ENCODE assay signal across 9 mouse cellular contexts in genomic region chr2:132111266-132111665, GRCm38 (mm10). TPM values are rescaled to one million over a fixed set of nuclear protein-coding genes. Genes with fewer than 3 reads are reported as not detected.
DNase-seq lines count a peak whose midpoint lies in the region; ATAC-seq and TF ChIP-seq lines count a peak whose summit lies in the region.
"Had no signal": no experiment of that assay in that cellular context is flagged by ENCODE, and none has a peak within 500 bp of the region (broad histone marks: within the 10 kb centered on the region; RNA-seq: fewer than 3 reads in every experiment).

No protein-coding gene starts in this region.

- H3K4me1 ChIP-seq in ES-Bruce4 (ENCODE audit: control insufficient read depth, insufficient read depth, low read length) = no peaks in the 10 kb centered on the region
- H3K4me1 ChIP-seq in forebrain, embryonic 10.5 days = peaks cover 16% of the 10 kb centered on the region
- peaks cover 24% of the 10 kb centered on the region for H3K4me1 ChIP-seq in heart, postnatal 0 days (ENCODE audit: control insufficient read depth, insufficient read depth)
- H3K4me1 ChIP-seq in lung, adult 2 months (ENCODE audit: control insufficient read depth, insufficient read depth, low read length) = peaks cover 36% of the 10 kb centered on the region

- no peaks in the 10 kb centered on the region for H3K27me3 ChIP-seq in ES-Bruce4 (ENCODE audit: control insufficient read depth, insufficient read depth, low read length, poor library complexity, severe bottlenecking)
- H3K27me3 ChIP-seq in forebrain, embryonic 10.5 days (ENCODE audit: poor library complexity, severe bottlenecking) = no peaks in the 10 kb centered on the region
- H3K27me3 ChIP-seq in heart, postnatal 0 days (ENCODE audit: control insufficient read depth, insufficient read depth, low read length) = no peaks in the 10 kb centered on the region
- H3K27me3 ChIP-seq: liver, embryonic 15.5 days had no signal

- no peak overlapping the region for H3K9ac ChIP-seq in ES-Bruce4 (ENCODE audit: low read depth, poor library complexity, severe bottlenecking)
- no peak overlapping the region for H3K9ac ChIP-seq in heart, postnatal 0 days (replicated peaks; ENCODE audit: low read depth, low read length)
- H3K9ac ChIP-seq: liver, embryonic 15.5 days had no signal

- H3K36me3 ChIP-seq in ES-Bruce4 (ENCODE audit: control insufficient read depth, insufficient read depth, low read length, poor library complexity, severe bottlenecking) = no peaks in the 10 kb centered on the region
- H3K36me3 ChIP-seq in forebrain, embryonic 10.5 days (replicated peaks) = peaks cover 7% of the 10 kb centered on the region
- no peaks in the 10 kb centered on the region for H3K36me3 ChIP-seq in heart, postnatal 0 days (replicated peaks; ENCODE audit: control insufficient read depth, insufficient read depth, low read length)
- H3K36me3 ChIP-seq: liver, embryonic 15.5 days had no signal

- TF ChIP-seq EP300 in ES-Bruce4 (IDR thresholded peaks at IDR 0.05; ENCODE audit: insufficient read depth, low read depth, low read length) = no peak
- no peak for TF ChIP-seq EP300 in heart, postnatal 0 days (IDR thresholded peaks at IDR 0.05; ENCODE audit: low read depth)

- peak; percentile 6 for TF ChIP-seq CTCF in ES-Bruce4 (IDR thresholded peaks at IDR 0.05; ENCODE audit: low read depth, low read length)
- peak; percentile 88 for TF ChIP-seq CTCF in heart, postnatal 0 days (IDR thresholded peaks at IDR 0.05; ENCODE audit: low read depth)
- peak; percentile 51 for TF ChIP-seq CTCF in lung, adult 2 months (IDR thresholded peaks at IDR 0.05; ENCODE audit: insufficient read depth, low read length)

- no peaks in the 10 kb centered on the region for H3K9me3 ChIP-seq in ES-Bruce4 (replicated peaks; ENCODE audit: control insufficient read depth, insufficient read depth, low read length, poor library complexity, severe bottlenecking)
- no peaks in the 10 kb centered on the region for H3K9me3 ChIP-seq in forebrain, embryonic 10.5 days
- H3K9me3 ChIP-seq in heart, postnatal 0 days (replicated peaks; ENCODE audit: control insufficient read depth, low read length) = no peaks in the 10 kb centered on the region
- H3K9me3 ChIP-seq: liver, embryonic 15.5 days had no signal

- TF ChIP-seq POLR2A in ES-Bruce4 (IDR thresholded peaks at IDR 0.05; ENCODE audit: insufficient read depth, low read length) = no peak
- TF ChIP-seq POLR2A in lung, adult 2 months (IDR thresholded peaks at IDR 0.05; ENCODE audit: borderline replicate concordance, extremely low read depth, low read depth, low read length) = peak; percentile 71; the same call in 1 of the 2 replicates

- no peak overlapping the region for H3K27ac ChIP-seq in ES-Bruce4 (ENCODE audit: insufficient read depth, low read length)
- H3K27ac ChIP-seq in forebrain, embryonic 10.5 days = no peak overlapping the region
- peak overlapping the region; percentile 36; the same call in 1 of the 2 replicates for H3K27ac ChIP-seq in heart, postnatal 0 days (ENCODE audit: low read depth)
- H3K27ac ChIP-seq: liver, embryonic 15.5 days had no signal

- 58% methylated on average over 9 of the region's 9 CpGs for WGBS in forebrain, embryonic 10.5 days
- 35% methylated on average over 9 of the region's 9 CpGs for WGBS in heart, postnatal 0 days
- 32% methylated on average over 9 of the region's 9 CpGs for WGBS in lung, adult 2 months

- H3K4me3 ChIP-seq in ES-Bruce4 (ENCODE audit: low read depth, low read length) = no peak overlapping the region
- no peak overlapping the region for H3K4me3 ChIP-seq in forebrain, embryonic 10.5 days
- H3K4me3 ChIP-seq in heart, postnatal 0 days (ENCODE audit: low read depth, low read length) = no peak overlapping the region
- peak overlapping the region; percentile 55 for H3K4me3 ChIP-seq in lung, adult 2 months (replicated peaks; ENCODE audit: extremely low read depth, low read depth, low read length)
- H3K4me3 ChIP-seq: liver, embryonic 15.5 days had no signal

- ATAC-seq in heart, postnatal 0 days (ENCODE audit: insufficient read depth, low read depth) = peak; percentile 61

- DNase-seq in brain, adult 2 months (ENCODE audit: low read depth, low spot score) = peak; percentile 93
- DNase-seq in forebrain, embryonic 10.5 days (ENCODE audit: extremely low spot score, low spot score) = peak; percentile 30
- peak; percentile 75 for DNase-seq in heart, postnatal 0 days (ENCODE audit: low spot score)
- peak; percentile 54 to 86 for DNase-seq in layer of hippocampus, adult 18-20 months (ENCODE audit: low spot score in 2 of 2)
- no peak for DNase-seq in lung, adult 2 months
- DNase-seq in ovary, postnatal 14 days (ENCODE audit: low spot score) = peak; percentile 30
- DNase-seq in thymus, postnatal 14 days = peak; percentile 64

- H3K4me2 ChIP-seq in heart, postnatal 0 days (ENCODE audit: low read depth, low read length) = no peak overlapping the region
- H3K4me2 ChIP-seq: liver, embryonic 15.5 days had no signal

RNA-seq across cellular contexts. Expression of gene Slc23a2, which starts 33.6 kb away (rescaled TPM):
- polyA plus RNA-seq in ES-Bruce4 (2011; ENCODE audit: insufficient read depth, insufficient read length, low read depth, missing spikeins) = 15.5 and 20.8 TPM in 2 replicates
- polyA plus RNA-seq in forebrain, embryonic 10.5 days (2016; fragmentation: Nextera tagmentation; extraction: Ambion mirVana) = 10.9 and 12.6 TPM in 2 replicates
- total RNA-seq in heart, postnatal 0 days (2014; rRNA removed; ENCODE audit: low replicate concordance) = 13.9 and 19.2 TPM in 2 replicates
- 7.8 and 8.6 TPM in 2 replicates for polyA plus RNA-seq in heart, postnatal 0 days (2015; fragmentation: Nextera tagmentation; extraction: Ambion mirVana)
- 100 to 1,000 TPM in 1 of 2 experiments, 10 to 100 TPM in 1; 96.8 to 103 TPM for total RNA-seq in layer of hippocampus, adult 18-20 months (2021)
- polyA plus RNA-seq in lung, adult 2 months (2012; rRNA removed) = 82.2 and 83.1 TPM in 2 replicates

Comparison
In these comparisons a context has a peak if more than half of its experiments do, and no peak if none do; other contexts are left out.
1. CTCF ChIP-seq: peak in every context shown above with its lines; median percentile 88 in heart, postnatal 0 days; 51 in lung, adult 2 months; 6 in ES-Bruce4.